In genomic region chr6:29946568-29946967, GRCm38 (mm10) we compare ENCODE assay signal across 16 mouse cellular contexts. TPM values are rescaled to one million over a fixed set of nuclear protein-coding genes. Genes with fewer than 3 reads are reported as not detected.
DNase-seq lines count a peak whose midpoint lies in the region; ATAC-seq and TF ChIP-seq lines count a peak whose summit lies in the region.
"Had no signal": no experiment of that assay in that cellular context is flagged by ENCODE, and none has a peak within 500 bp of the region (broad histone marks: within the 10 kb centered on the region; RNA-seq: fewer than 3 reads in every experiment).

No protein-coding gene starts in this region.

- no peak overlapping the region for H3K9ac ChIP-seq in forebrain, embryonic 14.5 days (ENCODE audit: low read length)
- H3K9ac ChIP-seq in forebrain, embryonic 16.5 days (replicated peaks; ENCODE audit: low read depth, low read length) = no peak overlapping the region
- H3K9ac ChIP-seq: heart, embryonic 15.5 days had no signal

- no peak overlapping the region for H3K27ac ChIP-seq in forebrain, embryonic 14.5 days (ENCODE audit: low read depth, low read length)
- H3K27ac ChIP-seq in forebrain, embryonic 16.5 days (ENCODE audit: low read length) = no peak overlapping the region
- H3K27ac ChIP-seq in left cerebral cortex, adult 2 months = no peak overlapping the region
- H3K27ac ChIP-seq: heart, embryonic 15.5 days had no signal

- no peaks in the 10 kb centered on the region for H3K9me3 ChIP-seq in forebrain, embryonic 14.5 days (replicated peaks; ENCODE audit: control insufficient read depth, low read length)
- no peaks in the 10 kb centered on the region for H3K9me3 ChIP-seq in forebrain, embryonic 16.5 days (ENCODE audit: control insufficient read depth, low read length)
- H3K9me3 ChIP-seq: heart, embryonic 15.5 days; megakaryocyte, embryonic 14.5 days had no signal

- intact Hi-C loops in left cerebral cortex, adult 2 months (cut with DNase I) = loop anchor here (5.0 kb wide), 1 partner anchor 94 kb away; no protein-coding TSS in a partner anchor

- TF ChIP-seq POLR2A in brain, embryonic 14.5 days (IDR thresholded peaks at IDR 0.05; ENCODE audit: borderline replicate concordance, extremely low read depth, insufficient read depth, insufficient read length, poor library complexity, severe bottlenecking) = no peak

- no peaks in the 10 kb centered on the region for H3K4me1 ChIP-seq in forebrain, embryonic 14.5 days (ENCODE audit: control insufficient read depth, insufficient read depth, low read length)
- peaks cover 4% of the 10 kb centered on the region for H3K4me1 ChIP-seq in forebrain, embryonic 16.5 days (replicated peaks; ENCODE audit: control insufficient read depth, insufficient read depth, low read length)
- H3K4me1 ChIP-seq: heart, embryonic 15.5 days; megakaryocyte, embryonic 14.5 days had no signal

- H3K4me3 ChIP-seq in forebrain, embryonic 14.5 days (ENCODE audit: low read depth, low read length) = no peak overlapping the region
- H3K4me3 ChIP-seq in forebrain, embryonic 16.5 days (replicated peaks; ENCODE audit: low read length) = no peak overlapping the region
- no peak overlapping the region for H3K4me3 ChIP-seq in left cerebral cortex, adult 2 months
- H3K4me3 ChIP-seq: heart, embryonic 15.5 days; megakaryocyte, embryonic 14.5 days had no signal

- 88% methylated on average over 2 of the region's 2 CpGs for WGBS in forebrain, embryonic 14.5 days
- 67% methylated on average over 2 of the region's 2 CpGs for WGBS in forebrain, embryonic 16.5 days

- no peaks in the 10 kb centered on the region for H3K36me3 ChIP-seq in forebrain, embryonic 14.5 days (ENCODE audit: control insufficient read depth, insufficient read depth, low read length)
- H3K36me3 ChIP-seq in forebrain, embryonic 16.5 days (ENCODE audit: control insufficient read depth, insufficient read depth) = no peaks in the 10 kb centered on the region

- H3K4me2 ChIP-seq in forebrain, embryonic 14.5 days (ENCODE audit: low read length) = no peak overlapping the region
- H3K4me2 ChIP-seq in forebrain, embryonic 16.5 days (ENCODE audit: low read length) = no peak overlapping the region
- H3K4me2 ChIP-seq: heart, embryonic 15.5 days had no signal

- peak; percentile 45 for TF ChIP-seq CTCF in left cerebral cortex, adult 2 months (IDR thresholded peaks at IDR 0.05)
- no peak for TF ChIP-seq CTCF in brain, embryonic 14.5 days (IDR thresholded peaks at IDR 0.05; ENCODE audit: borderline replicate concordance, extremely low read depth, insufficient read depth, insufficient read length)

- no peak for ATAC-seq in forebrain, embryonic 14.5 days
- ATAC-seq in forebrain, embryonic 16.5 days = no peak
- ATAC-seq: activated CD4-positive, CD25-positive, alpha-beta regulatory T cell, adult 4 months; intestine, embryonic 16.5 days had no signal

- DNase-seq in forebrain, embryonic 14.5 days (ENCODE audit: low spot score) = peak; percentile 53
- DNase-seq in left cerebral cortex, adult 2 months (ENCODE audit: extremely low spot score in 1 of 2, low spot score in 2 of 2) = no peak
- DNase-seq in left cerebral cortex, adult 8-10 months (ENCODE audit: low spot score in 2 of 2) = no peak
- peak; percentile 56 for DNase-seq in A20 (ENCODE audit: low read depth, low spot score)
- DNase-seq in brain, embryonic 14.5 days (ENCODE audit: low read depth) = peak; percentile 46
- DNase-seq in natural killer cell, adult 2 months (ENCODE audit: low spot score in 2 of 2) = no peak
- DNase-seq in gastrocnemius, adult 8-10 months (ENCODE audit: low spot score in 2 of 2) = no peak
- DNase-seq: cerebellum, postnatal 25 days; gastrocnemius, postnatal 25 days; liver; right cerebral cortex, postnatal 4 days had no signal

- no peaks in the 10 kb centered on the region for H3K27me3 ChIP-seq in forebrain, embryonic 14.5 days (replicated peaks; ENCODE audit: control insufficient read depth, insufficient read depth, low read length)
- H3K27me3 ChIP-seq in forebrain, embryonic 16.5 days (replicated peaks; ENCODE audit: control insufficient read depth, insufficient read depth, low read length) = no peaks in the 10 kb centered on the region
- H3K27me3 ChIP-seq: heart, embryonic 15.5 days had no signal

RNA-seq across cellular contexts. Expression of gene Strip2, which starts 29.8 kb away (rescaled TPM):
- 1.7 and 2.7 TPM in 2 replicates for polyA plus RNA-seq in forebrain, embryonic 14.5 days (2014; fragmentation: Nextera tagmentation; extraction: Ambion mirVana)
- polyA plus RNA-seq in forebrain, embryonic 16.5 days (2015; fragmentation: Nextera tagmentation; extraction: Ambion mirVana) = 4.2 and 4.9 TPM in 2 replicates
- 10 to 100 TPM; 17.0 to 24.1 TPM for total RNA-seq in left cerebral cortex, adult 2 months (2021)
- 10 to 100 TPM; 37.7 to 60.0 (median 42.6) TPM for total RNA-seq in left cerebral cortex, adult 8-10 months (2022)
- polyA plus RNA-seq in brain, embryonic 14.5 days (2012; rRNA removed) = 2.3 and 3.1 TPM in 2 replicates
- under 1 TPM; 0.75 to 0.99 (median 0.88) TPM for total RNA-seq in gastrocnemius, adult 8-10 months (2022)
- polyA plus RNA-seq: activated CD4-positive, CD25-positive, alpha-beta regulatory T cell, adult 4 months had no signal

Comparison
In these comparisons a context has a peak if more than half of its experiments do, and no peak if none do; other contexts are left out.
1. DNase-seq: peak in forebrain, embryonic 14.5 days (single experiment), A20 (single experiment) and brain, embryonic 14.5 days (single experiment); none in left cerebral cortex, adult 2 months (0 of 2), left cerebral cortex, adult 8-10 months (0 of 2), natural killer cell, adult 2 months (0 of 2) and gastrocnemius, adult 8-10 months (0 of 2).
2. RNA of gene Strip2, which starts 29.8 kb away (total RNA-seq): 37.7 to 60.0 TPM in left cerebral cortex, adult 8-10 months and 17.0 to 24.1 TPM in left cerebral cortex, adult 2 months; 0.75 to 0.99 TPM in gastrocnemius, adult 8-10 months; every median in the first group is over 4 times any median in the second.